Mouse (Mus musculus): ENCODE measurements around the gene Gm438.

Gene Gm438

GRCm38 (mm10) chr4:144786483-144786882 is at the start of gene Gm438:
Gene Gm438 (minus strand): TSS chr4:144786583.
- DNase-seq (ENCODE audit: low read depth, low spot score) = no peak

DNA sequence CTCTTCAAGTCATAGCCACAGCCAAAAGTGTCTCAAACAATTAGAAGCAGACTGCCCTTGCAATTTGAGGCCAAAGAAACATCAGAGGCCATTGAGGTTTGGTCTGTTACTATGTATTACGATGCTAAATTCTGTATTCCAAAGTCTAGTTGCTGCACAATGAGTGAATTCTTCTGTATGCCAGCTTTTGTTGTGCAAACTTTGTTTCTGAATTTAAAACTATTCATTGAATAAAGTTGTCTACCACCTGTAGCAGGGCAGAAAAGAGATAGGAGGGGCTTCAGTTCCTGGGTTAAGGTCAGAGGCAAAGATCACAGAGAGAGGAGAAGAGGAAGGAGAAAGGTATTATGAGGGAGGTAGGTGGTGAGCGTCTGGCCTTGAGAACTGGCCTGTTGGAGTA is 38.3 kb upstream of the Gm438 start:
- no peak for DNase-seq (ENCODE audit: low read depth, low spot score)

GRCm38 (mm10) chr4:144823996-144824395 is 37.6 kb upstream of the Gm438 start:
- DNase-seq (ENCODE audit: low read depth, low spot score) = no peak

DNA sequence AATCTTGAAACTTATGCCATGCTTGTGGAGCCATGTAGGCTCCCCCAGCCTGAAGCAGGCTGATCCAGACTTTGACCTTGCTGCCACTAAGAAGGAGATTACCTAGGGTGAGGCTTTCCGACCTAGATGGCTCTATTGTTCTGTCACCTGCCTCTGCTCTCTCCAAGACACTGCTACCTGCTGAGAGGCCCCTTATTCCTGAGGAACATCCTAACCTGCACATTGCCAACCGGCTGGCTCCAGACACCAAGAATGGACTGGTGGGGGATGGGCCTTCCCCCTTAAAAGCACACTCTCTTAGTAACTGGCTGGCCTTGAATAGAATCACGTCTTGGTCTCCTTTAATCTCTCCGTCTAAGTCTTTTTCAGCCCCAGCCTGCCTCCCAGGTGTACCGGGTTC is 20.8 kb upstream of the Gm438 start:
- peak; percentile 64 for DNase-seq (ENCODE audit: low read depth, low spot score)

DNA sequence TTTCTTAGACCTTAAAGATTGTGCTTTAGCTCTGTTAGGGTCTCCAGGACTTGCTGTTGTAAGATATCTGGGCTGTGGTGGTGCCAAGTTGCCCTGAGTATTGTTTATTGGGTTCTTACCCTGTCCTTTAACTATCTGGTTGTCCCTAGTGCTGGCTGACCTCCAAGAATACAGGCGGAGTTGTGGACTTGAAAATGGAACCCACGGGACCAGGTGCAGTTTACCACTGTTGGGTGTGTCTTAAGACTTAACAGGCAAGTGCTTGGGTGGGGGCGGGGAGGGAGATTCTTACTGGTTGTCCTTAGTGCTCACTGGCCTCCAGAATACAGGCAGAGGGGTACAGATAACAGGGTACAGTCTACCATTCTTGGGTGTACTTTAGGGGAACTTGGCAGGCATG is 17.2 kb upstream of the Gm438 start:
- peak; percentile 3 for DNase-seq (ENCODE audit: low read depth, low spot score)

GRCm38 (mm10) chr4:144790141-144790540 is 3.8 kb upstream of the Gm438 start:
- no peak for DNase-seq (ENCODE audit: low read depth, low spot score)

- no peak for DNase-seq (ENCODE audit: low read depth, low spot score)
These were observed 3.7 kb downstream of the Gm438 start for GRCm38 (mm10) chr4:144782476-144783197.

- DNase-seq (ENCODE audit: low read depth, low spot score) = no peak
These were observed 20.7 kb downstream of the Gm438 start for GRCm38 (mm10) chr4:144765722-144766121.

- DNase-seq (ENCODE audit: low read depth, low spot score) = no peak
These were observed 37.2 kb downstream of the Gm438 start for GRCm38 (mm10) chr4:144749139-144749538.
